Mouse (Mus musculus): ENCODE data around the gene Traf7. TPM values are rescaled to one million over a fixed set of nuclear protein-coding genes. Genes with fewer than 3 reads are reported as not detected.

Traf7 gene
- polyA plus RNA-seq, 1 experiment: 113 TPM

DNA sequence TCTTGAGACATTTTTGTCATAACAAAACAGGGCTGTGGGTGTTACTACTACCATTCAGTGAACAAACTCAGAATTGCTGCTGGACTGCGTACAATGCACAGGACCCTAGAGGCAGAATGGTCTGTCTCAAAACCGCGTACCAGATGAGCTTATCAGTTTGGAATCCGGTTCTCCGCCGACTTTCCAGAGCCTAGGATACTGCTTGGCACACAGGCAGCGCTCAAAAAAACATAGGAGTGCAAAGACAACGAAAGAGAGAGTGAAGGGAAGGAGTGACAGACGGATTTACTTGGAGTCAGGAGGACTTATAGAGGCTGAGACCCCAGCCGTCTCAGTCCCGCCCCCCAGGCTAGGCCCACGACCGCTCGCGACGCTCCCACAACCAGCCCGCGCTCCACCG, 423 bp downstream of the Traf7 start:
- Histone ChIP-seq H3K4me1 (ENCODE audit: control insufficient read depth, insufficient read depth, insufficient read length, low read length) (peaks cover 10% of the 10 kb centered on the region), H3K4me3 (ENCODE audit: low read depth, low read length) (peak overlapping the region; percentile 75), H3K27me3 (ENCODE audit: control insufficient read depth, insufficient read depth, low read length) (no peaks in the 10 kb centered on the region), H3K36me3 (ENCODE audit: control insufficient read depth, insufficient read depth, low read length) (peaks cover 8% of the 10 kb centered on the region), H3K27ac (ENCODE audit: insufficient read depth, low read depth, low read length) (peak overlapping the region; percentile 29)
- no peak for TF ChIP-seq CTCF (IDR thresholded peaks at IDR 0.05; ENCODE audit: extremely low read depth, insufficient read length, insufficient replicate concordance, low read depth, low read length)
- TF ChIP-seq POLR2A (IDR thresholded peaks at IDR 0.05; ENCODE audit: low read depth, low read length): no peak
- WGBS: under 1% methylated on average over 19 of the region's 19 CpGs

- peaks cover 6% of the 10 kb centered on the region; the same call in 1 of the 2 replicates for H3K36me3 ChIP-seq (ENCODE audit: control insufficient read depth, insufficient read depth, low read length)
- no peak for TF ChIP-seq POLR2A (IDR thresholded peaks at IDR 0.05; ENCODE audit: low read depth, low read length)
- TF ChIP-seq CTCF (IDR thresholded peaks at IDR 0.05; ENCODE audit: extremely low read depth, insufficient read length, insufficient replicate concordance, low read depth, low read length): no peak
- peaks cover 8% of the 10 kb centered on the region for H3K4me1 ChIP-seq (ENCODE audit: control insufficient read depth, insufficient read depth, insufficient read length, low read length)
- H3K4me3 ChIP-seq (ENCODE audit: low read depth, low read length): no peak overlapping the region
- WGBS: 58% methylated on average over 2 of the region's 2 CpGs
- no peaks in the 10 kb centered on the region for H3K27me3 ChIP-seq (ENCODE audit: control insufficient read depth, insufficient read depth, low read length)
- H3K27ac ChIP-seq (ENCODE audit: insufficient read depth, low read depth, low read length): no peak overlapping the region
Measured at GRCm38 (mm10) chr17:24524734-24525133, 3.0 kb downstream of the Traf7 start.

DNA sequence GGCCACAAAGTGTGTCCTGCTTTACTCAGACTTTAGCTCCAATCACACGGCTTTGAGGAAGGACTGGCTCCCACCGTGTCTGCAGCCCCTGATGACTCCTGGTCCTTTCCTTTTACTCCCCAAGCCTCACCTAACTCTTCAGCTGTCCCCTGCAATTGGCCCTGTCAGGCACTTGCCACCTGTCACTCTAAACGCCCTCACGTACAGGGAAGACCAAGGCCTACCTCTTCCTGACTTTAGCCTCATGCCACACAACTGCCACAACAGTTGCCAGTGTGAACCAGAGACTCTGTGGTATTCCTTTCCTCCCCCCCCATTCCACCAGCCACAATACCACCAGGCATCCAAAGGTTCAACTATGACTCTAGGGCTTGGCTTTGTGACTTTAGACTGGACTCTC, 7.3 kb downstream of the Traf7 start:
- H3K27me3 ChIP-seq (ENCODE audit: control insufficient read depth, insufficient read depth, low read length): no peaks in the 10 kb centered on the region
- H3K4me3 ChIP-seq (ENCODE audit: low read depth, low read length): no peak overlapping the region
- no peak for TF ChIP-seq POLR2A (IDR thresholded peaks at IDR 0.05; ENCODE audit: low read depth, low read length)
- TF ChIP-seq CTCF (IDR thresholded peaks at IDR 0.05; ENCODE audit: extremely low read depth, insufficient read length, insufficient replicate concordance, low read depth, low read length): no peak
- no peaks in the 10 kb centered on the region for H3K4me1 ChIP-seq (ENCODE audit: control insufficient read depth, insufficient read depth, insufficient read length, low read length)
- H3K27ac ChIP-seq (ENCODE audit: insufficient read depth, low read depth, low read length): no peak overlapping the region
- 86% methylated on average over 4 of the region's 4 CpGs for WGBS
- H3K36me3 ChIP-seq (ENCODE audit: control insufficient read depth, insufficient read depth, low read length): peaks cover 17% of the 10 kb centered on the region

DNA sequence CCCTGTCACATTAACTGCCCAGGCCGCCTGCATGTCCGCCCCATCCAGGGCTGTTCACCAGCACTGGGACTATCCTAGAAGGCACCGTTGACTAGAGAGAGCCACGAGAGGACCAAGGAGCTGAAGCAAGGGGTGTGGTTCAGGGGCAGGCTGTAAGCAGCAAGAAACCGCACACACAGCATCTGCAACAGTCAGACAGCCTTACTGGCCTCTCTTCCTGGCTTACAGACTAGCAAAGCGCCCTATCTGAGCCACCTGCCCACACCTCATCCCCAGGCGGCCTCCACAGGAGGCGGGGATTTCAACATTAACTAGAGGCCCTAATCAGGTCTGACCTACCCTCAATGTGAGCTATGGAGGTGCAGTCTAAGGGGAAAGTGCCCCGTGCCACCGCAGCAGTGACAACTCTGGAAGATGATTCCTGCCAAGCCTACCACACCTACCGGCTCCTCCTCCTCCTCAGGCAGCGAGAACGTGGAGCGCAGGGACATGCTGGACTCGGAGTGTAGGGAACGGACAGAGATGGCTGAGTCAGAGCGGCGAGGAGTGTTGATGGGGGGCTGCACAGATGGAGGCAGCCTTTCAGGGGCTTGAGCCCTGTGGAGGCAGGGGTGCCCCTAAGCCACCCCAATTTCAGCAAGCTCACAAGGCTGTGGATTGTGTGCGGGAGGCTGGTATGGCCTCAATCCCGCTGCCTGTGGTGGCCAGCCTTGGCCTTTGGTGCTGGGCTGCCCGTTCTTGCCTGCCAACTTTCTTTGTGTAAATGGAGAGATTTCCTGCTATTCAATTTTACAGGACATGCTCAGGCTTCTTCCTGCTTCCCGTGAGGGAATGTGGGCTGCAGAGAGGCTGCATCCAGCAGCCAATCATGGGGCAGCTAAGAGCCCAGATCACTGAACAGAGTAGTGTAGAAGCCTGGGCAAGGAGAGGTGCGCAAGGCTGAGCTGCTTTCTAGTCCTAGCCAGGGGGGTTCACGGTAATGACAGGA, 13.2 kb downstream of the Traf7 start:
- 82% methylated on average over 24 of the region's 24 CpGs for WGBS
- TF ChIP-seq CTCF (IDR thresholded peaks at IDR 0.05; ENCODE audit: extremely low read depth, insufficient read length, insufficient replicate concordance, low read depth, low read length) (no peak), POLR2A (IDR thresholded peaks at IDR 0.05; ENCODE audit: low read depth, low read length) (no peak)
- Histone ChIP-seq H3K4me1 (ENCODE audit: control insufficient read depth, insufficient read depth, insufficient read length, low read length) (no peaks in the 10 kb centered on the region), H3K27me3 (ENCODE audit: control insufficient read depth, insufficient read depth, low read length) (no peaks in the 10 kb centered on the region), H3K27ac (ENCODE audit: insufficient read depth, low read depth, low read length) (peak overlapping the region; percentile 20; the same call in 1 of the 2 replicates), H3K36me3 (ENCODE audit: control insufficient read depth, insufficient read depth, low read length) (peaks cover 57% of the 10 kb centered on the region), H3K4me3 (ENCODE audit: low read depth, low read length) (peak overlapping the region; percentile 30)

GRCm38 (mm10) chr17:24513609-24514008, 14.1 kb downstream of the Traf7 start:
- Histone ChIP-seq H3K4me1 (ENCODE audit: control insufficient read depth, insufficient read depth, insufficient read length, low read length) (no peaks in the 10 kb centered on the region), H3K27ac (ENCODE audit: insufficient read depth, low read depth, low read length) (no peak overlapping the region), H3K27me3 (ENCODE audit: control insufficient read depth, insufficient read depth, low read length) (no peaks in the 10 kb centered on the region), H3K4me3 (ENCODE audit: low read depth, low read length) (no peak overlapping the region), H3K36me3 (ENCODE audit: control insufficient read depth, insufficient read depth, low read length) (peaks cover 63% of the 10 kb centered on the region)
- TF ChIP-seq CTCF (IDR thresholded peaks at IDR 0.05; ENCODE audit: extremely low read depth, insufficient read length, insufficient replicate concordance, low read depth, low read length) (peak; percentile 69; the same call in 1 of the 2 replicates), POLR2A (IDR thresholded peaks at IDR 0.05; ENCODE audit: low read depth, low read length) (no peak)
- WGBS: 46% methylated on average over 5 of the region's 5 CpGs

DNA sequence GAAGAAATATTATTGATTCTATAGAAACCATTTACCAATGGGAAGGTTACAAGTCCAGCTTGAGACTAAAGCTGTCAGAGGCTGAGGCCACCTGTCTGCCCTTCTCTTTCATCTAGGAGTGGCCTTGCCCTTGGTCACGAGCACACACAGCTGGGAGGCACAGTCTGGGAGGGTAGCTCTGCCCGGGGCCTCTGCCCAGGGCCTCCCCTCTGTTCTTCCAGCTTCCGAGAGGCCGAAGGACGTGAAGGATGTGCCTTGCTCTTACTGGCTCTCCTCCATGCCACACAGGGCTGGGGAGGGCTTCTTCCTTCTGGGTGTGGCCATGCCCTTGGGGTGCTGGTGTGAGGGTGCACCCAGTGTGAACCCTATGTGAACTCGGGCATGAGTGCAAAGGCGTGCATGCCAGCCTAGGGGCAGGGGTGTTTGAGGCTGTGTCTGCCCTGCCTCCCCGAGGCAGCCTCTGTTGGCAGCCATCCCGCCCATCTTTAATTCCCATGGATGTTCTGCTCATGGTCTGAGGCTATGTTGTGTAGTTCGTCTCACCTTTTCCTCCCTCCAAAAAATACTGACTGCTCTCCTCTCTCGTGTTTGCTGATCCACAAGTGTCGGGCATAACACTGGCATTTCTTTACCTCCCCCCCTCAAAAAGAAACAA, 19.8 kb downstream of the Traf7 start:
- H3K27ac ChIP-seq (ENCODE audit: insufficient read depth, low read depth, low read length): no peak overlapping the region
- H3K4me3 ChIP-seq (ENCODE audit: low read depth, low read length): no peak overlapping the region
- H3K36me3 ChIP-seq (ENCODE audit: control insufficient read depth, insufficient read depth, low read length): peaks cover 39% of the 10 kb centered on the region
- H3K4me1 ChIP-seq (ENCODE audit: control insufficient read depth, insufficient read depth, insufficient read length, low read length): peaks cover 15% of the 10 kb centered on the region
- 51% methylated on average over 12 of the region's 12 CpGs for WGBS
- H3K27me3 ChIP-seq (ENCODE audit: control insufficient read depth, insufficient read depth, low read length): no peaks in the 10 kb centered on the region
- TF ChIP-seq CTCF (IDR thresholded peaks at IDR 0.05; ENCODE audit: extremely low read depth, insufficient read length, insufficient replicate concordance, low read depth, low read length): no peak
- no peak for TF ChIP-seq POLR2A (IDR thresholded peaks at IDR 0.05; ENCODE audit: low read depth, low read length)
